Mouse (Mus musculus): ENCODE measurements at regions not wholly inside any gene's neighbourhood (a gene's known extent, or its start where the extent isn't known, plus 50 kb on each side); places are given as distances from the start of the nearest gene placed in this dataset.

DNA sequence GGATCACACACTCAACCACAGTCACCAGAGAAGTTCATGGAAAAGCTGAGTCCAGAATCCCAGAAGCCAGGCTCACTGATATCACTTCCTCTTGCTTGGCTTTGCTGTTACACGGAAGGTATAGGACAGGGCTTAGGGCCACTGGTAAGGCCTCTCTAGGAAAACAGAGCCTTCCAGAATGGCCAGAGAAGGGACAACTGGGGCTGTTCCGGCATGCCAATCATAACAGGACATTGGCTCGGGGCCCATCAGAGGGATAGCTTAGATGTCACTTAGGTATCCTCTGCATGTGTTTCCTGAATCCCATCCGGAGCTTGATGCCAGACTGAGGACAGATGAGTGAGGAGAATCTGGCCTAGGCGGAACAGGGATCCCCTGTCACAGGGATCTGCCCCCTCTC, 63.7 kb downstream of the Efnb1 start:
- TF ChIP-seq CTCF (IDR thresholded peaks at IDR 0.05; ENCODE audit: borderline replicate concordance, control insufficient read depth, extremely low read depth, insufficient read depth, low read length, poor library complexity) (no peak), POLR2A (IDR thresholded peaks at IDR 0.05; ENCODE audit: control insufficient read depth, extremely low read depth, insufficient read depth, low read length, poor library complexity) (no peak)
